Mouse (Mus musculus) adrenal gland, postnatal 10 days (tissue): Measurements from ENCODE around the gene Epha2. TPM values are rescaled to one million over a fixed set of nuclear protein-coding genes. Genes with fewer than 3 reads are reported as not detected.

Experiments
- DNase-seq: peaks from one replicate; pipeline ENCODE4 v3.0.0; 2021; ENCODE audit warnings: mixed read lengths
- total RNA-seq, 2 experiments: library from RNA; stranded (reverse); gene quantifications; 2 replicates each; pipeline ENCODE4 v1.2.3; 2021

Epha2 gene
- total RNA-seq, 2 experiments from 2014 or later = 13.4 to 18.1 TPM

- no peak for DNase-seq
Observed at GRCm38 (mm10) chr4:141279783-141280182, 21.3 kb upstream of the Epha2 start.

GRCm38 (mm10) chr4:141280471-141280870, 20.6 kb upstream of the Epha2 start:
- no peak for DNase-seq

- peak; percentile 80 for DNase-seq
Observed at GRCm38 (mm10) chr4:141281153-141281552, 19.9 kb upstream of the Epha2 start.

- no peak for DNase-seq
Observed at GRCm38 (mm10) chr4:141281578-141281977, 19.5 kb upstream of the Epha2 start.

- no peak for DNase-seq
Observed at GRCm38 (mm10) chr4:141282087-141282486, 19.0 kb upstream of the Epha2 start.

GRCm38 (mm10) chr4:141282623-141283022, 18.4 kb upstream of the Epha2 start:
- DNase-seq = no peak

- peak; percentile 78 for DNase-seq
Observed at GRCm38 (mm10) chr4:141283176-141283878, 17.7 kb upstream of the Epha2 start.

- no peak for DNase-seq
Observed at GRCm38 (mm10) chr4:141283879-141284411, 17.1 kb upstream of the Epha2 start.

- DNase-seq = no peak
Observed at GRCm38 (mm10) chr4:141284486-141284885, 16.6 kb upstream of the Epha2 start.

- no peak for DNase-seq
Observed at GRCm38 (mm10) chr4:141285128-141285527, 15.9 kb upstream of the Epha2 start.

GRCm38 (mm10) chr4:141286860-141287517, 14.1 kb upstream of the Epha2 start:
- DNase-seq = peak; percentile 75

GRCm38 (mm10) chr4:141287518-141288004, 13.5 kb upstream of the Epha2 start:
- DNase-seq = no peak

GRCm38 (mm10) chr4:141288152-141288551, 12.9 kb upstream of the Epha2 start:
- DNase-seq = no peak

- DNase-seq = no peak
Observed at GRCm38 (mm10) chr4:141291571-141292375, 9.3 kb upstream of the Epha2 start.

GRCm38 (mm10) chr4:141295774-141296186, 5.3 kb upstream of the Epha2 start:
- no peak for DNase-seq

GRCm38 (mm10) chr4:141297934-141298333, 3.1 kb upstream of the Epha2 start:
- no peak for DNase-seq

GRCm38 (mm10) chr4:141299356-141299755, 1.7 kb upstream of the Epha2 start:
- no peak for DNase-seq

- DNase-seq = no peak
Observed at GRCm38 (mm10) chr4:141300196-141300595, 844 bp upstream of the Epha2 start.

GRCm38 (mm10) chr4:141301591-141302427, 769 bp downstream of the Epha2 start:
- DNase-seq = peak; percentile 37

GRCm38 (mm10) chr4:141302428-141303401, 1.7 kb downstream of the Epha2 start:
- peak; percentile 45 for DNase-seq
